ENCODE assay signal across 16 mouse cellular contexts in genomic region chr15:78936403-78936802, GRCm38 (mm10). TPM values are rescaled to one million over a fixed set of nuclear protein-coding genes. Genes with fewer than 3 reads are reported as not detected.
DNase-seq lines count a peak whose midpoint lies in the region; ATAC-seq and TF ChIP-seq lines count a peak whose summit lies in the region.
"Had no signal": no experiment of that assay in that cellular context is flagged by ENCODE, and none has a peak within 500 bp of the region (broad histone marks: within the 10 kb centered on the region; RNA-seq: fewer than 3 reads in every experiment).

No protein-coding gene starts in this region.

- H3K36me3 ChIP-seq in forebrain, embryonic 15.5 days = peaks cover 33% of the 10 kb centered on the region
- peaks cover 51% of the 10 kb centered on the region for H3K36me3 ChIP-seq in forebrain, embryonic 12.5 days (replicated peaks)
- H3K36me3 ChIP-seq in midbrain, embryonic 10.5 days = peaks cover 52% of the 10 kb centered on the region
- H3K36me3 ChIP-seq in midbrain, embryonic 11.5 days (ENCODE audit: control insufficient read depth, insufficient read depth, low read length) = peaks cover 18% of the 10 kb centered on the region
- peaks cover 50% of the 10 kb centered on the region for H3K36me3 ChIP-seq in liver, embryonic 15.5 days (replicated peaks)

- no peaks in the 10 kb centered on the region for H3K27me3 ChIP-seq in forebrain, embryonic 15.5 days
- H3K27me3 ChIP-seq in forebrain, embryonic 12.5 days = no peaks in the 10 kb centered on the region
- H3K27me3 ChIP-seq in midbrain, embryonic 10.5 days (ENCODE audit: low read depth, poor library complexity, severe bottlenecking) = no peaks in the 10 kb centered on the region
- H3K27me3 ChIP-seq in midbrain, embryonic 11.5 days (ENCODE audit: control insufficient read depth, insufficient read depth, low read length) = no peaks in the 10 kb centered on the region
- no peaks in the 10 kb centered on the region for H3K27me3 ChIP-seq in liver, embryonic 15.5 days
- H3K27me3 ChIP-seq: heart, embryonic 15.5 days; Patski had no signal

- no peak for TF ChIP-seq POLR2A in embryonic fibroblast, embryonic 13.5 days (IDR thresholded peaks at IDR 0.05; ENCODE audit: low read depth, low read length)

- 0 out of 2 replicates have a peak overlapping the region, but pooled peaks have one; percentile 71 for H3K4me2 ChIP-seq in forebrain, embryonic 15.5 days (replicated peaks)
- H3K4me2 ChIP-seq in forebrain, embryonic 12.5 days = no peak overlapping the region
- H3K4me2 ChIP-seq in midbrain, embryonic 11.5 days = no peak overlapping the region
- H3K4me2 ChIP-seq in liver, embryonic 15.5 days = peak overlapping the region; percentile 76

- WGBS in forebrain, embryonic 15.5 days = 93% methylated on average over 12 of the region's 12 CpGs
- 92% methylated on average over 12 of the region's 12 CpGs for WGBS in forebrain, embryonic 12.5 days
- WGBS in midbrain, embryonic 10.5 days = 93% methylated on average over 12 of the region's 12 CpGs
- WGBS in midbrain, embryonic 11.5 days = 88% methylated on average over 12 of the region's 12 CpGs
- 65% methylated on average over 12 of the region's 12 CpGs for WGBS in liver, embryonic 15.5 days (ENCODE audit: insufficient replicate concordance)

- H3K4me1 ChIP-seq in forebrain, embryonic 15.5 days = peaks cover 18% of the 10 kb centered on the region
- peaks cover 13% of the 10 kb centered on the region for H3K4me1 ChIP-seq in forebrain, embryonic 12.5 days
- H3K4me1 ChIP-seq in midbrain, embryonic 10.5 days = peaks cover 35% of the 10 kb centered on the region
- peaks cover 8% of the 10 kb centered on the region for H3K4me1 ChIP-seq in midbrain, embryonic 11.5 days (ENCODE audit: control insufficient read depth, insufficient read depth, low read length)
- peaks cover 4% of the 10 kb centered on the region; the same call in 1 of the 2 replicates for H3K4me1 ChIP-seq in embryonic fibroblast, embryonic 13.5 days (ENCODE audit: control insufficient read depth, insufficient read depth, low read length)
- peaks cover 51% of the 10 kb centered on the region for H3K4me1 ChIP-seq in liver, embryonic 15.5 days (replicated peaks)

- ATAC-seq in forebrain, embryonic 15.5 days (replicated peaks) = no peak
- ATAC-seq in forebrain, embryonic 12.5 days (ENCODE audit: low FRiP score) = no peak
- ATAC-seq in midbrain, embryonic 11.5 days (ENCODE audit: low FRiP score) = no peak
- peak; percentile 58 for ATAC-seq in liver, embryonic 15.5 days (ENCODE audit: insufficient read depth)
- ATAC-seq: Patski had no signal

- H3K9ac ChIP-seq in forebrain, embryonic 15.5 days (replicated peaks) = no peak overlapping the region
- H3K9ac ChIP-seq in forebrain, embryonic 12.5 days = no peak overlapping the region
- H3K9ac ChIP-seq in midbrain, embryonic 11.5 days (ENCODE audit: low read length) = no peak overlapping the region
- H3K9ac ChIP-seq in liver, embryonic 15.5 days = peak overlapping the region; percentile 76

- no peak overlapping the region for H3K27ac ChIP-seq in forebrain, embryonic 15.5 days (replicated peaks)
- H3K27ac ChIP-seq in forebrain, embryonic 12.5 days = no peak overlapping the region
- peak overlapping the region; percentile 34; the same call in 1 of the 2 replicates for H3K27ac ChIP-seq in midbrain, embryonic 10.5 days (replicated peaks)
- H3K27ac ChIP-seq in midbrain, embryonic 11.5 days (ENCODE audit: low read depth, low read length) = no peak overlapping the region
- no peak overlapping the region for H3K27ac ChIP-seq in embryonic fibroblast, embryonic 13.5 days (ENCODE audit: insufficient read depth, low read length)
- H3K27ac ChIP-seq in liver, embryonic 15.5 days (replicated peaks) = peak overlapping the region; percentile 81
- H3K27ac ChIP-seq: heart, embryonic 15.5 days had no signal

- no peak overlapping the region for H3K4me3 ChIP-seq in forebrain, embryonic 15.5 days
- H3K4me3 ChIP-seq in forebrain, embryonic 12.5 days (replicated peaks) = no peak overlapping the region
- H3K4me3 ChIP-seq in midbrain, embryonic 10.5 days = peak overlapping the region; percentile 89
- no peak overlapping the region for H3K4me3 ChIP-seq in midbrain, embryonic 11.5 days (ENCODE audit: low read depth, low read length)
- H3K4me3 ChIP-seq in embryonic fibroblast, embryonic 13.5 days (ENCODE audit: insufficient read depth, low read length) = 0 out of 2 replicates have a peak overlapping the region, but pooled peaks have one; percentile 58
- peak overlapping the region; percentile 85 for H3K4me3 ChIP-seq in liver, embryonic 15.5 days (replicated peaks)

- no peak for TF ChIP-seq CTCF in embryonic fibroblast, embryonic 13.5 days (IDR thresholded peaks at IDR 0.05; ENCODE audit: borderline replicate concordance, insufficient read depth, low read length)

- DNase-seq in midbrain, embryonic 10.5 days (ENCODE audit: low spot score) = no peak
- DNase-seq in midbrain, embryonic 11.5 days (ENCODE audit: low spot score, missing footprints) = no peak
- no peak for DNase-seq in spleen, postnatal 36 days (ENCODE audit: low spot score in 2 of 2)
- DNase-seq in lung, postnatal 36 days = no peak
- DNase-seq: adrenal gland, adult 2 months; B cell, adult 2 months; kidney, adult 11 months; layer of hippocampus, adult 9-11 months; left cerebral cortex, postnatal 4 days; thymus, postnatal 14 days had no signal

- H3K9me3 ChIP-seq in forebrain, embryonic 15.5 days = no peaks in the 10 kb centered on the region
- no peaks in the 10 kb centered on the region for H3K9me3 ChIP-seq in forebrain, embryonic 12.5 days
- no peaks in the 10 kb centered on the region for H3K9me3 ChIP-seq in midbrain, embryonic 10.5 days (replicated peaks)
- H3K9me3 ChIP-seq in midbrain, embryonic 11.5 days (ENCODE audit: control insufficient read depth, low read length) = no peaks in the 10 kb centered on the region
- no peaks in the 10 kb centered on the region for H3K9me3 ChIP-seq in liver, embryonic 15.5 days (replicated peaks)
- H3K9me3 ChIP-seq: heart, embryonic 15.5 days had no signal

RNA-seq across cellular contexts. Expression of gene Nol12, which starts 1.7 kb away (rescaled TPM):
- 57.4 and 59.3 TPM in 2 replicates for polyA plus RNA-seq in forebrain, embryonic 15.5 days (2015; fragmentation: Nextera tagmentation; extraction: Ambion mirVana)
- 53.5 and 56.4 TPM in 2 replicates for polyA plus RNA-seq in forebrain, embryonic 12.5 days (2016; fragmentation: Nextera tagmentation; extraction: Ambion mirVana)
- 62.7 and 71.2 TPM in 2 replicates for polyA plus RNA-seq in midbrain, embryonic 10.5 days (2016; fragmentation: Nextera tagmentation; extraction: Ambion mirVana)
- 58.3 and 62.7 TPM in 2 replicates for polyA plus RNA-seq in midbrain, embryonic 11.5 days (2014; fragmentation: Nextera tagmentation; extraction: Ambion mirVana)
- 46.6 and 55.4 TPM in 2 replicates for polyA plus RNA-seq in embryonic fibroblast, embryonic 13.5 days (2011; ENCODE audit: insufficient read length, low read depth, missing spikeins)
- polyA plus RNA-seq in liver, embryonic 15.5 days (2015; fragmentation: Nextera tagmentation; extraction: Ambion mirVana) = 24.5 and 26.2 TPM in 2 replicates

RNA-seq across cellular contexts. Expression of gene Lgals1, which starts 9.9 kb away (rescaled TPM):
- 61.7 and 66.5 TPM in 2 replicates for polyA plus RNA-seq in forebrain, embryonic 15.5 days (2015; fragmentation: Nextera tagmentation; extraction: Ambion mirVana)
- polyA plus RNA-seq in forebrain, embryonic 12.5 days (2016; fragmentation: Nextera tagmentation; extraction: Ambion mirVana) = 216 and 321 TPM in 2 replicates
- 341 and 392 TPM in 2 replicates for polyA plus RNA-seq in midbrain, embryonic 10.5 days (2016; fragmentation: Nextera tagmentation; extraction: Ambion mirVana)
- polyA plus RNA-seq in midbrain, embryonic 11.5 days (2014; fragmentation: Nextera tagmentation; extraction: Ambion mirVana) = 360 and 382 TPM in 2 replicates
- 4,027 and 4,662 TPM in 2 replicates for polyA plus RNA-seq in embryonic fibroblast, embryonic 13.5 days (2011; ENCODE audit: insufficient read length, low read depth, missing spikeins)
- 315 and 397 TPM in 2 replicates for polyA plus RNA-seq in liver, embryonic 15.5 days (2015; fragmentation: Nextera tagmentation; extraction: Ambion mirVana)

RNA-seq across cellular contexts. Expression of gene Triobp, which starts 11.1 kb away (rescaled TPM):
- 43.3 and 49.9 TPM in 2 replicates for polyA plus RNA-seq in forebrain, embryonic 15.5 days (2015; fragmentation: Nextera tagmentation; extraction: Ambion mirVana)
- polyA plus RNA-seq in forebrain, embryonic 12.5 days (2016; fragmentation: Nextera tagmentation; extraction: Ambion mirVana) = 40.4 and 46.9 TPM in 2 replicates
- 39.7 and 39.8 TPM in 2 replicates for polyA plus RNA-seq in midbrain, embryonic 10.5 days (2016; fragmentation: Nextera tagmentation; extraction: Ambion mirVana)
- 33.2 and 34.8 TPM in 2 replicates for polyA plus RNA-seq in midbrain, embryonic 11.5 days (2014; fragmentation: Nextera tagmentation; extraction: Ambion mirVana)
- polyA plus RNA-seq in embryonic fibroblast, embryonic 13.5 days (2011; ENCODE audit: insufficient read length, low read depth, missing spikeins) = 34.2 and 45.6 TPM in 2 replicates
- 20.2 and 21.2 TPM in 2 replicates for polyA plus RNA-seq in liver, embryonic 15.5 days (2015; fragmentation: Nextera tagmentation; extraction: Ambion mirVana)

RNA-seq across cellular contexts. Expression of gene Pdxp, which starts 22.7 kb away (rescaled TPM):
- 99.5 and 101 TPM in 2 replicates for polyA plus RNA-seq in forebrain, embryonic 15.5 days (2015; fragmentation: Nextera tagmentation; extraction: Ambion mirVana)
- polyA plus RNA-seq in forebrain, embryonic 12.5 days (2016; fragmentation: Nextera tagmentation; extraction: Ambion mirVana) = 51.7 and 53.6 TPM in 2 replicates
- 27.3 and 29.8 TPM in 2 replicates for polyA plus RNA-seq in midbrain, embryonic 10.5 days (2016; fragmentation: Nextera tagmentation; extraction: Ambion mirVana)
- polyA plus RNA-seq in midbrain, embryonic 11.5 days (2014; fragmentation: Nextera tagmentation; extraction: Ambion mirVana) = 32.6 and 33.8 TPM in 2 replicates
- 3.0 and 4.2 TPM in 2 replicates for polyA plus RNA-seq in embryonic fibroblast, embryonic 13.5 days (2011; ENCODE audit: insufficient read length, low read depth, missing spikeins)
- 5.4 and 5.6 TPM in 2 replicates for polyA plus RNA-seq in liver, embryonic 15.5 days (2015; fragmentation: Nextera tagmentation; extraction: Ambion mirVana)

RNA-seq across cellular contexts. Expression of gene Sh3bp1, which starts 36.8 kb away (rescaled TPM):
- 3.6 and 5.9 TPM in 2 replicates for polyA plus RNA-seq in forebrain, embryonic 15.5 days (2015; fragmentation: Nextera tagmentation; extraction: Ambion mirVana)
- polyA plus RNA-seq in forebrain, embryonic 12.5 days (2016; fragmentation: Nextera tagmentation; extraction: Ambion mirVana) = 10.3 TPM in 2 replicates
- polyA plus RNA-seq in midbrain, embryonic 10.5 days (2016; fragmentation: Nextera tagmentation; extraction: Ambion mirVana) = 16.5 and 18.7 TPM in 2 replicates
- 9.1 and 10.3 TPM in 2 replicates for polyA plus RNA-seq in midbrain, embryonic 11.5 days (2014; fragmentation: Nextera tagmentation; extraction: Ambion mirVana)
- 44.1 and 47.8 TPM in 2 replicates for polyA plus RNA-seq in embryonic fibroblast, embryonic 13.5 days (2011; ENCODE audit: insufficient read length, low read depth, missing spikeins)
- 14.4 and 15.3 TPM in 2 replicates for polyA plus RNA-seq in liver, embryonic 15.5 days (2015; fragmentation: Nextera tagmentation; extraction: Ambion mirVana)

Comparison
In these comparisons a context has a peak if more than half of its experiments do, and no peak if none do; other contexts are left out.
1. H3K27ac ChIP-seq: peak in midbrain, embryonic 10.5 days (single experiment) and liver, embryonic 15.5 days (single experiment); none in forebrain, embryonic 15.5 days (single experiment), forebrain, embryonic 12.5 days (single experiment), midbrain, embryonic 11.5 days (single experiment) and embryonic fibroblast, embryonic 13.5 days (single experiment).
2. H3K4me2 ChIP-seq: peak in forebrain, embryonic 15.5 days (single experiment) and liver, embryonic 15.5 days (single experiment); none in forebrain, embryonic 12.5 days (single experiment) and midbrain, embryonic 11.5 days (single experiment).
3. H3K4me3 ChIP-seq: peak in midbrain, embryonic 10.5 days (single experiment), embryonic fibroblast, embryonic 13.5 days (single experiment) and liver, embryonic 15.5 days (single experiment); none in forebrain, embryonic 15.5 days (single experiment), forebrain, embryonic 12.5 days (single experiment) and midbrain, embryonic 11.5 days (single experiment).
4. RNA of gene Lgals1, which starts 9.9 kb away (polyA plus RNA-seq): 4,027 to 4,662 TPM in embryonic fibroblast, embryonic 13.5 days; 315 to 397 TPM in liver, embryonic 15.5 days, 360 to 382 TPM in midbrain, embryonic 11.5 days, 341 to 392 TPM in midbrain, embryonic 10.5 days, 216 to 321 TPM in forebrain, embryonic 12.5 days and 61.7 to 66.5 TPM in forebrain, embryonic 15.5 days; every median in the first group is over 10 times any median in the second.